Mouse (Mus musculus) forebrain, embryonic 10.5 days (tissue): Measurements from ENCODE around the gene Slx1b. TPM values are rescaled to one million over a fixed set of nuclear protein-coding genes. Genes with fewer than 3 reads are reported as not detected.
"Not testable (repeated sequence)": the region's sequence is repeated elsewhere in the genome, so short reads cannot be mapped to it uniquely, and the experiment has no call there.

Experiments
- DNase-seq: peaks from one replicate; pipeline ENCODE4 v3.0.0-alpha.2; 2017; ENCODE audit warnings: low spot score; ENCODE audit errors: extremely low spot score
- H3K27ac ChIP-seq: fragments of 300-500 bp; sonication (generic); 2 replicates; pipeline ENCODE4 v1.5.1; 2016; ENCODE audit warnings: mild to moderate bottlenecking
- H3K27me3 ChIP-seq: fragments of 300-500 bp; sonication (generic); 2 replicates; pipeline ENCODE4 v1.6.1; 2016; ENCODE audit warnings: mild to moderate bottlenecking; ENCODE audit not compliant: poor library complexity, severe bottlenecking
- H3K36me3 ChIP-seq: fragments of 300-500 bp; sonication (generic); replicated peaks from 2 replicates; pipeline ENCODE4 v1.6.1; 2016; ENCODE audit warnings: mild to moderate bottlenecking, moderate library complexity
- H3K4me1 ChIP-seq: fragments of 300-500 bp; sonication (generic); 2 replicates; pipeline ENCODE4 v1.6.1; 2016
- H3K4me3 ChIP-seq: fragments of 300-500 bp; sonication (generic); 2 replicates; pipeline ENCODE4 v1.5.1; 2016; ENCODE audit warnings: mild to moderate bottlenecking, moderate library complexity
- H3K9me3 ChIP-seq: fragments of 300-500 bp; sonication (generic); 2 replicates; pipeline ENCODE4 v1.6.1; 2016; ENCODE audit warnings: mild to moderate bottlenecking, moderate library complexity
- WGBS: fragments of 180-500 bp; shearing (Covaris S2); methylation state at CpG from one replicate; pipeline ENCODE4 v1.1.7; 2016; 5-methylcytosine and 5-hydroxymethylcytosine counted together
- polyA plus RNA-seq: library from polyadenylated mRNA; unstranded; fragments of >200 nt; fragmentation: Nextera tagmentation; extraction: Ambion mirVana; gene quantifications from 2 replicates; pipeline ENCODE4 v1.2.1, GENCODE M21; 2016

The Slx1b gene
- polyA plus RNA-seq = 13.5 and 14.0 TPM in 2 replicates

GRCm38 (mm10) chr7:126695631-126696207, at the start of gene Slx1b:
TSS of gene Slx1b (minus strand) at chr7:126695784.
- Histone ChIP-seq H3K4me3 (peak within 1 kb of the TSS; percentile 79), H3K36me3 (peaks cover 50% of the 10 kb centered on the region), H3K4me1 (peaks cover 29% of the 10 kb centered on the region), H3K27me3 (no peaks in the 10 kb centered on the region), H3K9me3 (no peaks in the 10 kb centered on the region), H3K27ac (peak within 1 kb of the TSS; percentile 96)
- WGBS = under 1% methylated on average over 40 of the region's 40 CpGs
- peak; percentile 97 for DNase-seq

- Histone ChIP-seq H3K27ac (no peak overlapping the region), H3K27me3 (no peaks in the 10 kb centered on the region), H3K4me3 (no peak overlapping the region), H3K9me3 (no peaks in the 10 kb centered on the region), H3K4me1 (no peaks in the 10 kb centered on the region), H3K36me3 (no peaks in the 10 kb centered on the region)
- 91% methylated on average over 13 of the region's 13 CpGs for WGBS
- DNase-seq = no peak
Observed at GRCm38 (mm10) chr7:126741964-126742482, 46.4 kb upstream of the Slx1b start.

- H3K4me1 ChIP-seq = no peaks in the 10 kb centered on the region
- no peak overlapping the region for H3K27ac ChIP-seq
- H3K9me3 ChIP-seq = no peaks in the 10 kb centered on the region
- H3K27me3 ChIP-seq = no peaks in the 10 kb centered on the region
- no peaks in the 10 kb centered on the region for H3K36me3 ChIP-seq
- no peak overlapping the region for H3K4me3 ChIP-seq
- 85% methylated on average over 5 of the region's 5 CpGs for WGBS
- DNase-seq = no peak
Observed at GRCm38 (mm10) chr7:126741452-126741851, 45.9 kb upstream of the Slx1b start.

DNA sequence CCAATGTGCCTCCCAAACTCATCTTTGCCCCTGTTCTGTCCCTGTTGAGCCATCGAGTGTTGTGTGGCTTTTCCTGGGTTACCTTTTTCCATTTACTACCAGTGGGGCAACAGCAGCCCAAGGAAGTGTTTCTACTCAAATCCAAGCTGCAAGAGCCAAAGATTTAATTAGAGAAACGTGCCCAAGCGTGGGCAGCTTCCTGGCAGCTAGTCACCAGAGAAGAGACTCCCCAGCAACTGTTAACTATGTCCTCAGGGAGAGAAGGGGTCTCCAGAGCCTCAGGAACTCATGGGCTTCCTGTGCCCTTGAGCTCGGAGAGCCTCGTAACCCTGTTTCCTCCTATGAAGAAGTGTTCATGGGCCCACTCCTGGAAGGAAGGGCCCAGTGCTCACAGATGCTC, 45.4 kb upstream of the Slx1b start:
- no peaks in the 10 kb centered on the region for H3K9me3 ChIP-seq
- no peak overlapping the region for H3K4me3 ChIP-seq
- H3K36me3 ChIP-seq = no peaks in the 10 kb centered on the region
- no peak for DNase-seq
- no peaks in the 10 kb centered on the region for H3K4me1 ChIP-seq
- no peak overlapping the region for H3K27ac ChIP-seq
- no peaks in the 10 kb centered on the region for H3K27me3 ChIP-seq
- 87% methylated on average over 5 of the region's 5 CpGs for WGBS

DNA sequence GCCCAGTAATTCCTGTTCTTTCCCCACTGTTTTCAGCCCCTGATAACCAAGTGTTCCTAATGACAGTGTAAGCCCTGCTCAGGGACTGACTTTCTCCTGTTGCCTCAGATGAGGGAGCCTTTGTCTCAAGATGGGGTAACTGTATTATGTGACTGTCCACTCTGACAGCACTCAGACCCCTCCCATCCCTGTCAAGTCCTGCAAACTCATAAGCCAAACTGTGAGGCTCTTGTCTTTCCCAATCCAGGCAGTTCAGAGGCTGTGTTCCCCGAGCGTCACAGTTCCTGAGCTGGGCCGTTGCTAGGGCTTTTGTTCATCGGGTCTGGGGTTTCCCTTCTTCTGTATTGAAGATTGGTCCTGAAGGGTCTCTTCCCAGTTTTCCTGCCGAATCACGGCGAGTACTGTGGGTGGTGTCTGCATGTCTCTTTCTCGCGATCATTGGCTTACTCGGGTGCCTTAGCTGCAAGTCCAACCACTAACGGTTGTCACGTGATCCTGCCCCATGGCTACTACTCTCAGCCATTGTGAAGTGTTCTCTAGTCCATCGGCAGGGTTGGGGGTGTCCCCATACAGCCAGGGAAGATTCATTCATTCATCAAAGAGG, 44.6 kb upstream of the Slx1b start:
- Histone ChIP-seq H3K27ac (no peak overlapping the region), H3K27me3 (no peaks in the 10 kb centered on the region), H3K4me3 (no peak overlapping the region), H3K9me3 (no peaks in the 10 kb centered on the region), H3K36me3 (no peaks in the 10 kb centered on the region), H3K4me1 (no peaks in the 10 kb centered on the region)
- DNase-seq = no peak
- WGBS = 86% methylated on average over 13 of the region's 13 CpGs

GRCm38 (mm10) chr7:126739551-126739950, 44.0 kb upstream of the Slx1b start:
- no peak for DNase-seq
- H3K27me3 ChIP-seq = no peaks in the 10 kb centered on the region
- no peaks in the 10 kb centered on the region for H3K9me3 ChIP-seq
- no peaks in the 10 kb centered on the region for H3K36me3 ChIP-seq
- WGBS = 91% methylated on average over 17 of the region's 17 CpGs
- no peak overlapping the region for H3K27ac ChIP-seq
- H3K4me1 ChIP-seq = no peaks in the 10 kb centered on the region
- H3K4me3 ChIP-seq = no peak overlapping the region

GRCm38 (mm10) chr7:126736122-126736521, 40.5 kb upstream of the Slx1b start:
- no peak overlapping the region for H3K4me3 ChIP-seq
- 84% methylated on average over 8 of the region's 8 CpGs for WGBS
- H3K9me3 ChIP-seq = no peaks in the 10 kb centered on the region
- H3K4me1 ChIP-seq = no peaks in the 10 kb centered on the region
- no peak overlapping the region for H3K27ac ChIP-seq
- no peaks in the 10 kb centered on the region for H3K27me3 ChIP-seq
- H3K36me3 ChIP-seq = no peaks in the 10 kb centered on the region
- no peak for DNase-seq

GRCm38 (mm10) chr7:126730256-126730789, 34.7 kb upstream of the Slx1b start:
- WGBS = 87% methylated on average over 4 of the region's 4 CpGs
- not testable (repeated sequence) for H3K4me3 ChIP-seq, H3K36me3 ChIP-seq, H3K4me1 ChIP-seq, DNase-seq, H3K27me3 ChIP-seq, H3K9me3 ChIP-seq, H3K27ac ChIP-seq

GRCm38 (mm10) chr7:126725667-126726066, 30.1 kb upstream of the Slx1b start:
- H3K9me3 ChIP-seq = peaks cover 4% of the 10 kb centered on the region; the same call in 1 of the 2 replicates
- H3K4me1 ChIP-seq = no peaks in the 10 kb centered on the region
- H3K36me3 ChIP-seq = no peaks in the 10 kb centered on the region
- no peaks in the 10 kb centered on the region for H3K27me3 ChIP-seq
- no peak overlapping the region for H3K27ac ChIP-seq
- 88% methylated on average over 5 of the region's 5 CpGs for whole genome bisulfite sequencing
- H3K4me3 ChIP-seq = no peak overlapping the region
- DNase-seq = no peak

DNA sequence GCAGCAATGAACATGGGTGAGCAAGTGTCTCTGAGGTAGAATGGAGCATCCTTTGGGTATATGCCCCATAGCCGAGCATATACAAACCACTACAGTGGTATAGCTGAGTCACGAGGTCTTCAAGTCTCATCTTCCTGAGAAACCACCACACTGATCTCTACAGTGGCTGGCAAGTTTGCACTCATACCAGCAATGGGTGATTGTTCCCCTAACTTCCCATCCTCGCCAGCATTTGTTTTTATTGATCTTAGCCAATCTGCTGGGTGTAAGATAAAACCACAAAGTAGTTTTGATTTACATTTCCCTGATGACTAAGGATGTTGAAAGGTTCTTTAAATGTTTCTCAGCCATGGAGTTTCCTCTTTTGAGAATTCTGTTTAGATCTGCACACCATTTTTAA, 29.5 kb upstream of the Slx1b start:
- no peak overlapping the region for H3K4me3 ChIP-seq
- peaks cover 4% of the 10 kb centered on the region; the same call in 1 of the 2 replicates for H3K9me3 ChIP-seq
- 78% methylated on average over 3 of the region's 3 CpGs for WGBS
- H3K27ac ChIP-seq = no peak overlapping the region
- H3K36me3 ChIP-seq = no peaks in the 10 kb centered on the region
- no peaks in the 10 kb centered on the region for H3K27me3 ChIP-seq
- no peak for DNase-seq
- no peaks in the 10 kb centered on the region for H3K4me1 ChIP-seq

DNA sequence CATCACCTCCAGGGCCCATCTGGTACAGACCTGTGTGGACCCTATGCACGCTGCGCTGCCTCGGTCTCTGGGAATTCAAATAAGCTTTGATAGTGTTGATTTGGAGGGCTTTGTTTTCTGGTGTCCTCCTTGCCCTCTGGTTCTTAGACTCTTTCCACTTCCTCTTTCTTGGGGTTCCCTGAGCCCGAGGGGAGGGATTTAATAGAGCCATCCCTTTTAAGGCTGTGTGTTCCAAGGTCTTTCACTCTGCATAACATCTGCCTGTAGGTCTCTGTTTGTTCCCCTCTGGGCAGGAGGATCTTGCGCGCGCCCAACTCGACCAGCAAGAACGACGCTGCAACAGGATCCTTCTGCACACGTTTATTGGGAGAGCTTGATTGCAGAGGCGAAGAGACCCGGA, 26.1 kb upstream of the Slx1b start:
- no peaks in the 10 kb centered on the region for H3K27me3 ChIP-seq
- no peaks in the 10 kb centered on the region for H3K4me1 ChIP-seq
- WGBS = 94% methylated on average over 13 of the region's 13 CpGs
- no peaks in the 10 kb centered on the region for H3K36me3 ChIP-seq
- H3K27ac ChIP-seq = no peak overlapping the region
- H3K4me3 ChIP-seq = no peak overlapping the region
- H3K9me3 ChIP-seq = peaks cover 4% of the 10 kb centered on the region; the same call in 1 of the 2 replicates
- no peak for DNase-seq

DNA sequence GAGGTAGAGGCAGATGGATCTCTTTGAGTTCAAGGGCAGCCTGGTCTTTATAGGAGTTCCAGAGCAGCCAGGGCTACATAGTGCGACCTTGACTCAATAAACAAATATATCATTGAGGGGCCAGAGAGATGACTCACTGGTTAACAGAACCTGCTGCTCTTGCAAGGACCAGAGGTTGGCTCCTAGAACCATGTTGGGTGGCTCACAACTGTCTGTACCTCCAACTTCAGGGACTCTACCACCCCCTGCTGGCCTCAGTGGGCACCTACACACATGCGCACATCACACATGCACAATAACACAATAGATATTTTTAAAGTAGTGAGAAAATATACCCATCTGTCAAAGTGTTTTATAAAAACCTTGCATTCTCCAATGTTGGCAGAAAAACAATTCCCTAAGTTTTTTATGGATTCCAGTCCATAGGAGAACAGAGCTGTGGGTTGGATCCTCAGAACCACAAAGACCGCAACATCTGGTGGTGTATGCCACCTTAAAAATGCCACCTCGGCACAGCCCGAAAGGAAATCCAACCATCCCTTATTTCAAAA, 23.3 kb upstream of the Slx1b start:
- Histone ChIP-seq H3K9me3 (peaks cover 2% of the 10 kb centered on the region; the same call in 1 of the 2 replicates), H3K36me3 (no peaks in the 10 kb centered on the region), H3K27ac (no peak overlapping the region), H3K27me3 (no peaks in the 10 kb centered on the region), H3K4me3 (no peak overlapping the region), H3K4me1 (no peaks in the 10 kb centered on the region)
- WGBS = 95% methylated on average over 5 of the region's 5 CpGs
- DNase-seq = no peak

DNA sequence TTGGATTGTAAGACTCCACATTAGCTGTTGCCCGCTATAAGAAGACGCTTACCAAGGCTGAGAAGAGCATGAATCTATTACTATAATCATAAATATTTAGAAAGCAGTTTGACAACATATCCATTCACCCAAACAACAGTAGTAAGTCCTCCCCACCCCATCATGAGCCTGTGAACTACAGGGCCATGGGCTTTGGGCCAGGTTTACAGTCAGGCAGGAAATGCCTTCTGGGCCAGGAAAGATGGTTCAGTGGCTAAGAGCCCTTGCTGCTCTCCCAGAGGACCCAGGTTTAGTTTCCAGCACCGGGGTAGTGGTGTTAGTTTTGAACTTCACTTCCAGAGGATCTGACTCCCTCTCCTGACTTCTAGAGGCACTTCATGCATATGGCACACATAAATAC, 22.0 kb upstream of the Slx1b start:
- no peaks in the 10 kb centered on the region for H3K4me1 ChIP-seq
- H3K4me3 ChIP-seq = no peak overlapping the region
- H3K27ac ChIP-seq = no peak overlapping the region
- no peaks in the 10 kb centered on the region for H3K36me3 ChIP-seq
- no peaks in the 10 kb centered on the region for H3K27me3 ChIP-seq
- DNase-seq = no peak
- H3K9me3 ChIP-seq = no peaks in the 10 kb centered on the region
- WGBS = 94% methylated on average over 3 of the region's 3 CpGs
